Mouse (Mus musculus) retina, adult 2 months (tissue): ENCODE results near the gene Atg13.

Experiments used
- DNase-seq: peaks from one replicate; pipeline ENCODE4 v3.0.0-alpha.2; 2012; ENCODE audit warnings: low read depth, low spot score

Gene Atg13

DNA sequence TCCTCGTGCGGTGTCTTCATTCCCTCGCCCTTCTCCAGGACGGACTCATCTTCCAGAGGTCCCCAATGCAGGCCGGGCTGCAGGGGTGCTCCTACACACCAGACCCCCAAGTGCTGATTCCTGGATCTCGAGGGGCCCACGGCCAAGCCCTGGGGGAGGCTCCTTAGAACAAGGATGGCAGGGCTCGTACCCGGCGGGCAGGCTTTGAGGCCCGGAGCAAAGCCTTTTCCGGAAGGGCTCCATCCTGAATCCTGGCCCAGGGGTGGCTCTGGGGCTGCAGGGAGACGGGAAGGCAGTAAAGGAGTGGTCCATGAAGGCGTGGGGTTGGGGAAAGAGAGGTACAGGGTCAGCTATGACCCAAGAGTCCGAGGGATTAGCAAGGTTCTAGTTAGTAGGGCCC lies 61.2 kb downstream of the Atg13 start:
- DNase-seq: no peak

DNA sequence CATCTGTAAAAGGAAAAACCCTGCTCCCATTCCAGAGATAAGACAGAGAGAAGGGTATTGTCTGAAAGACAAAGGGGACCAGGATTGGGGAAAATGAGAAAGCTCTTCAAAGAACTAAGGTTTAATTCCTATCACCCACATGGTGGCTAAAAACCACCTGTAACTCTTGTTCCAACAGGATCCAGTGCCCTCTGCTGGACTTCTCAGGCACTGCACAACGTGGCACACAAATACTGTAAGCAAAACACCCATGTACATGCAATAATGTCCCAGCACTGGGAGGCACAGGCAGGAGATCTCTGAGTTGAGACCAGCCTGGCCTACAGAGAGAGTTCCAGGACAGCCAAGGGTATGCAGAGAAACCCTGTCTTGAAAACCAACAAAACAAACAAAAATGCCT lies 63.6 kb downstream of the Atg13 start:
- peak; percentile 30 for DNase-seq

DNA sequence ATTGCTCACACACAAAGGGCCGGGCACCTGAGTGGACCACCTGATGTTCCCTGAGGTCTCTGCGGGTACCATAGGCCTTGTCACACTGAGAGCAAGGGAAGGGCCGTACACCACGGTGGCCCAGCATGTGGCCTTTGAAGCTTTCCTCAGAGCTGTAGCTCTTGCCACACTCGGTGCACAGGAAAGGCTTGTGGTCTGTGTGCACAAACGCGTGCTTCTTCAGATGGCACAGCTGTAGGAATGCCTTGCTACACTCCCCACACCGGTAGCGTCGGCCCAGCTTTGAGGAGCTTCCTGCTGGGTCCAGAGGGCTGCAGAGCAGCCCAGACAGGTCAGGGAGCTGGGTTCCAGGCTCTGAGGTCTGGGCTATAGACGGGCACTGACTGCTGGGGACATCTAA lies 64.6 kb downstream of the Atg13 start:
- DNase-seq: no peak

DNA sequence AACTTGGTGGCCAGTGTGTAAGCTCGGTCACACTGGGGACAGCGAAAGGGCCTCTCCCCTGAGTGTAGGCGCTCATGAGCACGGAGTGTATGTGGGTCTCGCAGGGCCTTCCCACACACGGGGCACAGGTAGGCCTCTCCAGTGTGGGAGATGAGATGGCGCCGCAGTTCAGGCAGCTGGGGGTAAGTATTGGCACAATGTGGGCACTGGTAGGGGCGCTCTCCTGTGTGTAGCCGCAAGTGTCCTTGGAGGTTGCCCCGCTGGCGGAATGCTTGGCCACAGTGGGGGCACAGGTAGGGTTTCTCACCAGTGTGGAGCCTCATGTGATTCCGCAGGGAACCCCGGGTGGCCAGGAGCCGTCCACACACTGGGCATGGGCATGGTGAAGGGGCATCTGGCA lies 65.0 kb downstream of the Atg13 start:
- no peak for DNase-seq

DNA sequence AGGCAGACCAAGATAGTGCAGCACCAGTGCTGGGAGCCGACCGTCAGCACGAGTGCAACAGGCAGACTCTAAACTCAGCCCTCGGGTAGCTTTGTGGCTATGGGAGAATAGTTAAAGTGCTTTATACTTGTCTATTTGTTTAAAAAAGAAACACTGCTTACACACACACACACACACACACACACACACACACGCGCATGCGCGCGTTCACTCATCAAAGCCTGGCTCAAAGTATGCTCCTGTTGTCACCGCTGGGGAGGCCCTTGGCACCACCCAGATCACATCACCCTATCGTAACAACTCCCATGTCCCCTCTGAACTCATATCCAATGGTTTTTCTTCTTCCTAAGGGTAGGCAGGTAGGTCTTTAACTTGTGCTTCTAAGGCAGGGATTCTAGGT lies 66.4 kb downstream of the Atg13 start:
- no peak for DNase-seq

DNA sequence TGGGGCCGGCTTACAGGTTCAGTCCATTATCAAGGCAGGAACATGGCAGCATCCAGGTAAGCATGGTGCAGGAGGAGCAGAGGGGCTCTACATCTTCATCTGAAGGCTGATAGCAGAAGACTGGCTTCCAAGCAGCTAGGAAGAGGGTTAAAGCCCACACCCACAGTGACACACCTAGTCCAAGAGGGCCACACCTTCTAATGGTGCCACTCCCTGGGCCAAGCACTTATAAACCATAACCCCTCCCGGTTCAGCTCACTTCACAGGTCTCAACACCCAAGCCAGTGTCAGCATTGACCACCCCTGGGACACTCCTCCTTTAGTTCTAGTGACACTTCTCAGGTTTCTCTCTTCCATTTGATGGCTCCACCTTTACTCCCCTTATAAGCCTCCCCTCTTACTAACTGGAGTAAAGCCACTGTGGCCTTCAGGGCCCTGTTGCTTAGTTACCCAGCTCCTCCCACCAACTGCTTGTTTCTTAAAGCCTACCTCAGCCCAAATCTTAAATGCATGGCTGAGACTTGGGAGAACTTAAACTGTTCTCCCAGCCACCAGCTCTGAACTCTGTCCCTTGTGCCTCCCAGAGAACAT lies 67.5 kb downstream of the Atg13 start:
- DNase-seq: no peak

DNA sequence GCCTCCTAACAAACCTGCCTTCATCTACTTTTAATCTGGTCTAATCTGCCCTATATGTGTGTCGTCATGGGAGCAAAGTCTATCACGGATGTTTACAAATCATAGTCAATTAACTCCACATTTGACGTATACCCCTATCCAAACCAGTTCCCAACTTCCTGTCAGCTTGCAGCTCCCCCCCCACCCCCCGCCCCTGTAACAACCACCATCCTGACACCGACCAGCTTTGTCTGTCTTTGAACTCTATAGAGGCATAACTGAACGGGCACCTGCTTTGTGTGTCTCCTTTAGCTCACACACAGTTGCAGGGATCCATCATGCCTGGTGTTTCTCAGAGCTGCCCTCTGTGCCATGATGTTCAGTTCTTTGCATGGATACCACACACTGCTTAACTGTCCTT lies 71.4 kb downstream of the Atg13 start:
- DNase-seq: no peak

DNA sequence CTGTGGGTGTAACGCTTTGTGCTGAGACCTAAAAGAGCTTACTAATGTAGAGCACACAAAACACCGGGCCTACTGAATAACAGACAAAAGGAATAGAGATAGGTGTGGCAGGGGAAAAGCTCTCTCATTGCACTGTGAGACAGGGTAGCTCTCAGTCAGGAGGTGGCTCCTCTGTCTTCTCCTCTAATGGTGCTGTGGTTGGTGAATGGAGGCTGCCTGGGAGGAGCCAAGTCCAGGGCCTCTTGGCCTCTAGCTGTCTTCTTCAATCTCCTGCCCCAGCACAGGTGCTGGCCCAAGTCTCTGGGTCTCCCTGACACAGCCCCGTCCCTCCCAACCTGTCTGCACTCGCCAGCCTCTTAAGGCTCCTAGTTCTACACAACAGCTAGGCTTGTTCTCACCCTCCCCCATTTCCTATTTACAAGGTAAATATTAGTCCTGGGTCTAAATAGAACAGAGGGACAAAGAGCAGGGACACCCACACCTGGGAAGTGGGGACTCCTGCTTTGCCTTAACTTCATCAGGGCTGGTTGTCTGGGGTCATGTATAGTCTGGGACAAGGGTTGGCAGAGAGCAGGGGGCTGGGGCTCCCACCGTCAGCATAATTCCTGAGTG lies 73.5 kb downstream of the Atg13 start:
- DNase-seq: no peak

DNA sequence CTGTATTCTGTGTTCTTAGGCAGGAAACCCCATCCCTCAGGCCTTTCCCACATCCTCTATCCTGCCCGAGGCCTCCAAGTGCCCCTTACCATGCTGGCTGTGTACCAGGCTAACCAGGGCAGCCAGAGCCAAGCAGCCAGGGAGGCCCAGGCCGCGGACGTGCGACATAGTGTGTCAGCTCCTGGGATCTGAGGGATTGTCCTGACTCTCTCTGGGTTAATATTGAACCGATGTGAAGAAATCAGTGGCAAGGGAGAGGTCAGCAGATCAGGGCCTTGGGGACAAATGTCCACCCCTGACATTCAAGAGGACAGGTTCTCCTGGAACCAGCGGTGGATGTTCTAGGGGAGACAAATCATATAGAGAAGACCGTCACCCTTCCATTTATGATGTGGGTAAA lies 74.1 kb downstream of the Atg13 start, which contains the start of gene F2:
TSS of gene F2 (minus strand) at position 186 of the 400 bp plus-strand sequence.
- no peak for DNase-seq

DNA sequence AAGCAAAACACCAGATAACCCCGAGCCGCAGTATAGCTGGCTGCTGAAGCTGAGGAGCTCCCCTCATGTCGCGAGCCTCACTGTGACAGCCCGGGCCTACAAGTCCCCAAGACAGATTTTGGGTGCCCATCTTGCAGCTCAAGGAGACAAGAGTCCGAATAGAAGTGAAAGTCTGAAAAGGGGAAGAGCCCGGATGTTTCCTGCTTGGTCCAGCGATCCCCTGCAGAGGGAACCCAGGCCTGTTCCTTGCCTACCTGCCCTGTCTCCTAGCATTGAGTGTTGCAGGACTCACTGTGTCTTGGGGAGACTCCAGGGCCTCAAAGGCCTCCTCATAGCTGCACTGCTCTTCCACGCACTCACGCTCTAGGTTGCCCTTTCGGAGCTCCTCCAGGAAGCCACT lies 74.9 kb downstream of the Atg13 start:
- no peak for DNase-seq

DNA sequence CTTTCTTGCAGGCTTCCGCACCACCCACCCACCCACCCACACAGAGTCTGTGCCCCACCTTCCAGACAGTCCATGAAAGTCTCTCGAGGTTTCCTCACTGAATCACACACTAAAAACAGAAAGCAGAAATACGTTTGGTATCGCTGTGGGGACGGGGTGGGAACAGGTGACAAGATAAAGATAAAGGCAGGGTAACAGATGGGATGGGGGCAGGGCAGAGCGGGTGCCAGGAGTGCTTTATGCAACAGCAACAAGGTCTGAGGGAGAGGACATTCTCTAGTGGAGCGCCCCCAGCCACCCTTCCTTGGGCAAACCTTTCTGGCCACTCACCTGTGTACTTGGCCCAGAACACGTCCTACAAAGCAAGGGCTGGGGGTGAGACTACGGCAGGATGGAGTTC lies 75.5 kb downstream of the Atg13 start:
- no peak for DNase-seq

DNA sequence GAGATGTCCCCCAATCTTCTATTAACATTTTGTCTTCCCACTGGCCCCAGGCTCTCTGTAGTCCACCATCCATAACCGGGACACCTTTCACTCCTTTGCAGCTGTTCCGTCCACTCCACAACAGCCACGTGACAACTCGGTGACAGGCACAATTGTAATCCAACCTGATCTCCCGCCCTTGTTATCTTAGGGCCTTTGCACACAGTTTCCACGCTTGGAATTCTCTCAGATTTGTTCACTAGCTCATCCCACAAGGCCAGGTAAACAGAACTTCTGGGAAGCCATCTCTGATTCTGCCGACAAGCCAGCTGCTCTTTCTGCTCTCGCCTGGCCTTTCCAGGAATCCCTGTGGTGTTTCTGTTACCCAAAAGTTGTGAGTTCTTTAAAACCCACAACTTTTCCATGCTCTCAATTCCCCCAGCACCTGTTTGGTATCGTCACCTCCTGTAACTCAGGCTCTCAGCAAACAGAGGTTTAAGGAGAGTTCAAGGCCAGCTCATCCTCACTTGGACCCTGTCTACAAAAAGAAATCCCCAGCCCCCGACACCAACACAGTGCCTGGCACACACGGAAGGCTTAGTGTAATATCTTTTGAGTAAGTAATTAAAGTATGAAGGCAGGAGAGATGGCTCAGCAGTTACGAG lies 76.9 kb downstream of the Atg13 start:
- no peak for DNase-seq

DNA sequence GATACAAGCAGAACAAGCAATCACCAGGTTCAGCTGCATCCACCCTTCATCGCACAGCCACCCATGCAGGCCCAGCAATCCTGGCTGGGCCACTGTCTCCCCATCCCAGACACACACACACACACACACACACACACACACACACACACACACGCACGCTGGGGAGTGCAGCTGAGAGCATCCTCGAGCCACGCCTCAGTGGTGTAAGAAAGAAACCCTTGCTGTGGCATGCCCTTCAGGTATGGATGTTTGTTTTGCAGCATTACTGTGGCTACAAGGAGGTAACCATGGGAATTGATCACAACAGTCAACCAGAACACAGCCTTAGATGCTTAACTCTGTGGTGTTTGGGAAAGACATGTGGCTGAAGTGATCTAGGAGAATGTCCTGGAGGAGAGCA lies 78.1 kb downstream of the Atg13 start:
- no peak for DNase-seq

DNA sequence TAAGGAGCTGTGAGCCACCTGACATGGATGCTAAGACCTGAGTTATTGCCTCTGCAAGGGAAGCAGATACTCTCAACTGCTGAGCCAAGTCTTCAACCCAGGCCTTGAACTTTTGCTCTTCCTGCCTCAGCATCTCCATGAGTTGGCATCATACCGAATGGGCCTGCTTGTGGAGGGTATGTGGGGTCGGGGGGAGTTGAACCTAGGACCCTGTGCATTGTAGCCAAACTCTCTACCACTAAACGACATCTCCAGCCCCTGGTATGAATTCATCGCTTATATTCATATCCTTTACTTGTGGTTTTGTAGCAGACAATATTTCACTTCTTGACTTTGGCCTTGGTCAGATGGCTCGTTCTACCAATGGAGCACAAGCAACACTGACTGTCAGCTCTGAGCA lies 78.5 kb downstream of the Atg13 start:
- no peak for DNase-seq

DNA sequence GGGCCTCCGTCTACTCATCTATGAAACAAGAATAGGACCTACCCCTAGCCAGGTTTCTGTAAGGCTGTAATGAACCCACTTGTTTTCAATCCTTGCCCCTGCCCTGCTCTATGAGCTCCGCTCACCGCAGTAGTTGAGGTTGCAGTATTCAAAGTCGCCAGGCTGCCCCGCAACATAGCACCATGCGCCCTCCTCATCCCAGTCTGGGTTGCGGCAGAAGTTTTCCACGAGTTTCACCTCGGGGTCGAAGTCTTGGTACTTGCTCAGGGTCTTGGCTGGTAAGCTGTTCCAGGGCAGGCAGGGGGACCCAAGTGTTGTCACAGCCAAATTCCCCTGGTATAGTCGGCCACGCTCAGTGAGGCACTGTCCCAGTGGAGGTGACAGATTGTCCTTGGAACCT lies 80.0 kb downstream of the Atg13 start:
- DNase-seq: no peak

DNA sequence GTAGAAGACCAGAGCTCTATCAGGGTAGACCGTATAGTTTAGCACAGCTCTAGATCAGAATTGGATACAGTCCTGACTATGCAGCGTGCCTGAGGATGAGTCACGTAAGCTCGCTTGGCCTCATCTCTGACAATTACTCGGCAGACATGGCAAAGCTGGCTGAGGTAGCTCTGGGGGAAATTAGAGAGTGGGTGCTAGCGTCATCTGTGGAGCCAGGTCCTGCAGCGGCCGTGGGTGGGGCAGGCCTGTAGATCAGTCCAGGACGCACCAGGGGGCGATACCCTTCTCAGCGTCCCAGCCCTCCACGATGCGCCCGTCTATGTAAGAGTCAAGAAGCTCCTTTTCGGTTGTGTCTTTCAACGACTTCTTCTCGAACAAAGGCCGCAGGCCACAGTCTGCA lies 80.7 kb downstream of the Atg13 start:
- DNase-seq: no peak

DNA sequence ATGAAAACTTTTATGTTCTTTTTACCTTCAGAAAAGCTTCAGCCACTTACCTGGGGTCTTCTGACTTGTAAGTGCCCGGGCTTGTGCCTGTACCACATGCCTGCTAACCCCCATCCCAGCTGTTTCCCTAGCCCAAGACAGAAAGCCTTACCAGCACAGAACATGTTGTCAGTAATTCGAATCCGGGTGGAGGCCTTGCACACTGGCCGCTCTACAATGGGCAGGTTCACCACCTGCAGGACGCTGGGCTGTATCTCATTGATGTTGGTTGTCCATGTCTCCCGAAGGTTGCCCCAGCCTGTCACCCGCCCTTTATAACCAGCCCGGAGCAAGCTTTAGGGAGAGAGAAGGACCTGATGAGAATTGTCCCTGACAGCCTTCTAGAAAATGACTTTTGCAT lies 82.2 kb downstream of the Atg13 start:
- DNase-seq: no peak

DNA sequence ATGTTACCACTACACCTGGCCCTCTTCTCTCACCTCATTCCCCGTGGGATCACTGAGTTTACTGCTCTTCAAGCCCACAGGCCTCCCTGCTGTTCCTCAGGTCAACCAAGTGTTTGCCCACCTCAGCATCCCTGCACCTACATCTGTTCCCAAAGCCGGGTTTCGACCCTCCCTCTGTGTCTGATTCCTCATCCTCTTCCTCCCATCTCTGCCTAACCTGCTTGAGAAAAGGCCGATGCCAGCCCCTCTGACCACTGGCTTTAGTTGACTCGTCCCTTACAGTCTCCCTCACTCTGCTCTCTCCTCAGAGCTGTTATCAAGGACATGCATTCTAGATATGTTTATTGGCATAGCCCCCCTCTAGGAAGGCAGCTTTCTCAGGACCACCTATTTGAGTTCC lies 82.9 kb downstream of the Atg13 start:
- no peak for DNase-seq
